Mouse (Mus musculus) retina, postnatal 7 days (tissue): ENCODE measurements around the gene Dennd4c.

Experiments
- DNase-seq: peaks from one replicate; pipeline ENCODE4 v3.0.0-alpha.2; 2012; ENCODE audit warnings: low read depth, low spot score

The Dennd4c gene

GRCm38 (mm10) chr4:86882413-86882812, 134.1 kb downstream of the Dennd4c start:
- DNase-seq = no peak

- no peak for DNase-seq
These were observed 136.6 kb downstream of the Dennd4c start for GRCm38 (mm10) chr4:86884945-86885344.

GRCm38 (mm10) chr4:86885790-86886159, 137.4 kb downstream of the Dennd4c start:
- DNase-seq = no peak

GRCm38 (mm10) chr4:86886160-86886878, 138.0 kb downstream of the Dennd4c start:
- DNase-seq = no peak

- no peak for DNase-seq
These were observed 139.5 kb downstream of the Dennd4c start for GRCm38 (mm10) chr4:86887879-86888278.

GRCm38 (mm10) chr4:86897411-86897810, 149.1 kb downstream of the Dennd4c start:
- no peak for DNase-seq

- no peak for DNase-seq
These were observed 150.6 kb downstream of the Dennd4c start for GRCm38 (mm10) chr4:86898791-86899474.
